Mouse (Mus musculus) WW6 (cell line): Measurements from ENCODE around the gene Atf7ip2.

ENCODE experiments used
- DNase-seq: peaks from one replicate; pipeline ENCODE4 v3.0.0-alpha.2; 2013; ENCODE audit warnings: low read depth, low spot score

Gene Atf7ip2

GRCm38 (mm10) chr16:10297696-10298644 is 105.5 kb downstream of the Atf7ip2 start:
- DNase-seq = no peak

GRCm38 (mm10) chr16:10299637-10300036 is 107.1 kb downstream of the Atf7ip2 start:
- DNase-seq = no peak

DNA sequence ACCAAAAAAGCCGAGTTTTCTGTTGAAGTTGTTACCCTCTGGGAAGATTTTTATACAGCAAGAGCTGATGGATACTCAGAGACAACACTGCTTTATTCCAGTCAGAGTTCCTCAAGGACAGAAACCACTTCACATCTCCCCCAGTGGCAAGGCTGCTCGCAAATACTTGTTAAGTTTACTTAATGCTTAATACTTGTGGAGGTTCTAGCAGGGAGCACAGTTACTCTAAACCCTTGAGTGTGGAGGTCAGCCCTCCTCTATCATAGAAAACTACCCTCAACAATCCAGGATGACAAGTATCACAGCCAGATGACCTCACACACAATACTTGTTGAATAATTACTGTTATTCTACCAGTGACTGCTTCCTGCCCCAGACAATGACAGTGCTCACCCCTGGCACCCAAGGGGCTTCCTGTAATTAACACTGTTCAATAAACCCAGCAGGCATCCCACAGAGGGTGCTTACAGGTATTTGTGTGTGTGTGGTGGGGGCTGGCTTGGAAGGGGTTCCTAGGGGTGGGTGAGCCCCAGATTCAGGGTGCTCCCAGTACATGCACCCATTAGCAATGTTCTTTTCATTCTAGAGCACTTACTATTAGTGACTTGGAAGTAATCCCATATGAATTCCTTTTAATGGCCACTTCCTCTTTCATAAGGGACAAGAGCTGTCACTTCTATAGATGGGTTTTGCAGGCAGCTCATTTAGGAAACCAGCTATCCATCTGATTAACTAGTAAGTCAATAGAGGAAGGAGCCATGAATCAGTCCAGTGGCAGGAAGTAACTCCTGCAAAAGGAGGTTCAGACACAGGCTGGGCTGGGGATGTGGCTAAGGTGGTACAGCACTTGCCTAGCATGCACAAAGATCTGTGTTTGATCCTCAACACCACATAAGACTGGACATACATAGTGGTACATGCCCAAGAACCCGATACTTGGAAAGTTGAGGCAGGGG is 108.0 kb downstream of the Atf7ip2 start:
- DNase-seq = no peak
